Mouse (Mus musculus): ENCODE measurements at regions not wholly inside any gene's neighbourhood (a gene's known extent, or its start where the extent isn't known, plus 50 kb on each side); places are given as distances from the start of the nearest gene placed in this dataset.
A peak's percentile ranks its signal among the peaks of the same experiment; 100 is the strongest.

DNA sequence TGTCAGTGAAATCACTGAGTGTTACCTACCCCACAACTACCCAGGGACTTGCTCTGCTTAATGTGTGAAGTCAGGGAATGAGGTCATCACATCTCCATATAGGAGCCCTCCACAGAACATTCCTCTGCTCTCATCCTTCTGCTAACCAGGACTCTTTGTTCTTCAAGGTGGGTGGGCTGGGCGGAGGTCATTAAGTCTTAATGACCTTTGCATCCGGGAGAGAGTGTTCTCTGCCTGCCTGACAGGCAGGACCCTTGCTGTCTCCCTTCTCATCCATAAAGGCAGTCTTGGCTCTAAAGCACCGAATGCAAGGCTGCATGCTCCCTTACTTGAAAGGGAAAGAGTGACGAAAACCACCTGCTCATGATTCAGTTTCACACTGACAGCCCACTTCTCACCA lies 1051.4 kb downstream of the Slc22a22 start:
- no peak for ATAC-seq (ENCODE audit: insufficient number of reproducible peaks, insufficient read depth, low FRiP score, low TSS enrichment, low read depth)
- H3K9ac ChIP-seq (replicated peaks): no peak overlapping the region
- no peak overlapping the region for H3K27ac ChIP-seq
- WGBS: 3% methylated on average over 4 of the region's 4 CpGs
- H3K4me3 ChIP-seq (replicated peaks): no peak overlapping the region
- H3K4me2 ChIP-seq: no peak overlapping the region
- H3K9me3 ChIP-seq: no peaks in the 10 kb centered on the region
- no peaks in the 10 kb centered on the region for H3K27me3 ChIP-seq
- H3K36me3 ChIP-seq: no peaks in the 10 kb centered on the region
- peaks cover 9% of the 10 kb centered on the region for H3K4me1 ChIP-seq (replicated peaks)

DNA sequence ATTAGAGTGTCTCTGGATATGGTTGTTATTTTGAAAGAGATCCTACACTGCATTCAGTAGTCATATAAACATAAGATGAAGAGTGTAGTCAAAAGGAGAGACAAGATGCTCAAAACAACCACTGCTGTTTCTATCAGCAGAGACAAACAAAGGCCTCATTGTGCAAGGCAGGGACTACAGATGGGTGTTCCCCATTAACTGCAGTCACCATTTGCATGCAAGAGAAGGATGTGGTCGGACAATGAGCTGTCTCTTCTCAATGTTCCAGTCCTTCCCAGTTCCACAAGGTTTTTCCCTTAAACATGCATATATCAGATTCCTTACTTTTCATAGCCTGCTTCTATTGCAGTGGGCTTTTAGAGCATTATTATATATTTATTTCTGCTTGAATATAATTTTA lies 1056.7 kb downstream of the Slc22a22 start:
- Histone ChIP-seq H3K36me3 (no peaks in the 10 kb centered on the region), H3K9ac (replicated peaks) (no peak overlapping the region), H3K27me3 (no peaks in the 10 kb centered on the region), H3K4me1 (replicated peaks) (no peaks in the 10 kb centered on the region), H3K27ac (no peak overlapping the region), H3K9me3 (no peaks in the 10 kb centered on the region), H3K4me2 (no peak overlapping the region), H3K4me3 (replicated peaks) (no peak overlapping the region)
- ATAC-seq (ENCODE audit: insufficient number of reproducible peaks, insufficient read depth, low FRiP score, low TSS enrichment, low read depth): no peak
- WGBS: 92% methylated on average over 1 of the region's 1 CpGs

DNA sequence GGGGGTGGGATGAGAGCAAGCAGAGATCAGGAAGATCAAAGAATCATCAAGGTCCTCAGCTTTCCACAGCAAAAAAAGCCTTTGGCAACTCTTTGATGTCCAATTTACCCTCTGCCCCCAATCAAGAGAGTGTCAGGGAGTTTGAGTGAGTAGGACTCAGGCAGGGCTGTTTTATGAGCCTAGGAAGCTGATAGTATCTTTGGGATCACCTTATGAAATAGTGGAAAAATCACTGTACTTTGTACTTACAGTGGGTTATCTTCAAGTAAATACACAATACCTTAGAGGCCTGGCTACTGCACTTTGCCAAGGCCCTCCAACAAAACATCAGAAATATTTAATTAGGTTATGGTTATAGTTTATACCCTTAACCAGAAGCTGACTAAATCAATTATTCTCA lies 1085.4 kb downstream of the Slc22a22 start:
- no peaks in the 10 kb centered on the region for H3K36me3 ChIP-seq
- no peaks in the 10 kb centered on the region for H3K27me3 ChIP-seq
- H3K4me3 ChIP-seq (replicated peaks): no peak overlapping the region
- no peaks in the 10 kb centered on the region for H3K9me3 ChIP-seq
- no peak for ATAC-seq (ENCODE audit: insufficient number of reproducible peaks, insufficient read depth, low FRiP score, low TSS enrichment, low read depth)
- H3K9ac ChIP-seq (replicated peaks): no peak overlapping the region
- H3K27ac ChIP-seq: no peak overlapping the region
- no peak overlapping the region for H3K4me2 ChIP-seq
- H3K4me1 ChIP-seq (replicated peaks): no peaks in the 10 kb centered on the region

DNA sequence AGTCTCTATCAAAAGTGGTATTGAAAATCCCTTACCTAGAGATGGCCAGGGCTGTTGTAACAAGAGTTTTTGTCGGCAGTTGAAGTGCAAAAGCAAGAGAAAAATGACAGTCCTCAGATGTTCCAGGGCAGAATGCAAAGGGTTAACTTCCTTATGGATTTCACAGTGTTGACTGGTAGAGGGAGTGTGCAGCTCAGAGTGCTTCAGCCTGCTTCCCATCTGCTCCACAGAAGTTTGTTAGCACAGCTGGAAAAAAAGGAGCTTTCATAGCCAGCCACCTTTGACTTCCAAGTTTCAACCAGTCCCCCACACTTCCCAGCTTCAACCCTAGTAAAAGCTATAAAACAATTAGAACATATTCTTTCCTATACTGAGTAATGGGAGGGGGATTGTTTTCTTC lies 1098.9 kb downstream of the Slc22a22 start:
- ATAC-seq (ENCODE audit: insufficient number of reproducible peaks, insufficient read depth, low FRiP score, low TSS enrichment, low read depth): peak; percentile 75; the same call in 1 of the 2 replicates
- no peaks in the 10 kb centered on the region for H3K9me3 ChIP-seq
- no peaks in the 10 kb centered on the region for H3K36me3 ChIP-seq
- H3K4me2 ChIP-seq: no peak overlapping the region
- H3K27ac ChIP-seq: 0 out of 2 replicates have a peak overlapping the region, but pooled peaks have one; percentile 41
- H3K27me3 ChIP-seq: no peaks in the 10 kb centered on the region
- H3K4me3 ChIP-seq (replicated peaks): no peak overlapping the region
- peaks cover 7% of the 10 kb centered on the region; the same call in 1 of the 2 replicates for H3K4me1 ChIP-seq (replicated peaks)
- no peak overlapping the region for H3K9ac ChIP-seq (replicated peaks)
- WGBS: 24% methylated on average over 1 of the region's 1 CpGs

DNA sequence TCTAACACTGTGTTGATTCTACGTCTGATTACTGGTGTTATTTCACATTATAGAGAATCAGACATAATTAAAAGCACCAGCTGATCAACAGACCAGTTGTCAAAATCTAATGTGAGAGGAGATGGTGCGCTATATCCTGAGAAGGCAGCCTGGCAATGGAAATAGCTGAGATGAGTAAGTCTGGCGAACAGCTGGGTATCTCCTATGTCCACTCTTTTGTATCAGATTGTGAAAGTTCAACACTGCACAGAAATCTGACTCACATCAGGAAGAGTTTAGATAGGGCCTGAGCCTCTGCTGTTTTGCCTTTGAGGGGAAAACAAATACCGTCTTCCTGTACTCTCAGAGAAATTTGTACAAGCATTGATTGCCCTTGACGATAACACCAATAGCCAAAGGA lies 1126.5 kb downstream of the Slc22a22 start:
- no peaks in the 10 kb centered on the region for H3K9me3 ChIP-seq
- 84% methylated on average over 5 of the region's 5 CpGs for WGBS
- H3K36me3 ChIP-seq: no peaks in the 10 kb centered on the region

DNA sequence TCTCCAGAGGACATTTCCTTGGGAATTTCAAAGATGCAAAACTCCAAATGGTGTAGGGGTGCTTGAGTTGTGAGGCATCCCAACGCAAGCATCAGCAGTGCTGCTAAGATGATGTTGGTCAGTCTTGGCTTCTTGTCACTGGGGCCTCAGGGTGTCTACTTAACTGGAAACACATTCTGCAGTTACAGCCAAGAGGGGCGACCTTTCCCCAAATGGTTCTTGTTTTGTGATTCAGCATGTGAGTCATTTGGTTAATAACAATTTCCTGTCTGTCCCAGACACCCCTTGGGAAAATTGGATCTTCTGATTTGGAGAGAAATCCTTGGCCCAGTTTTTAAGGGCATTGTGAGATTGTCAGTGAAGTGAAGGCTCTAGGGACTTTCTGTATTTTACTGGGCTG lies 1131.3 kb downstream of the Slc22a22 start:
- H3K9me3 ChIP-seq: no peaks in the 10 kb centered on the region
- ATAC-seq (ENCODE audit: insufficient number of reproducible peaks, insufficient read depth, low FRiP score, low TSS enrichment, low read depth): no peak
- no peaks in the 10 kb centered on the region for H3K36me3 ChIP-seq
- H3K27ac ChIP-seq: no peak overlapping the region
- H3K4me1 ChIP-seq (replicated peaks): peaks cover 5% of the 10 kb centered on the region
- H3K4me3 ChIP-seq (replicated peaks): no peak overlapping the region
- H3K4me2 ChIP-seq: no peak overlapping the region
- H3K9ac ChIP-seq (replicated peaks): no peak overlapping the region
- H3K27me3 ChIP-seq: no peaks in the 10 kb centered on the region
- 31% methylated on average over 2 of the region's 2 CpGs for WGBS

More for the DNA sequence above, 1126.5 kb downstream of the Slc22a22 start:
- no peak overlapping the region for H3K27ac ChIP-seq
- ATAC-seq (ENCODE audit: insufficient number of reproducible peaks, insufficient read depth, low FRiP score, low TSS enrichment, low read depth): no peak
- no peak overlapping the region for H3K4me2 ChIP-seq
- no peaks in the 10 kb centered on the region for H3K27me3 ChIP-seq
- H3K9ac ChIP-seq (replicated peaks): no peak overlapping the region
- no peak overlapping the region for H3K4me3 ChIP-seq (replicated peaks)
- H3K4me1 ChIP-seq (replicated peaks): no peaks in the 10 kb centered on the region

DNA sequence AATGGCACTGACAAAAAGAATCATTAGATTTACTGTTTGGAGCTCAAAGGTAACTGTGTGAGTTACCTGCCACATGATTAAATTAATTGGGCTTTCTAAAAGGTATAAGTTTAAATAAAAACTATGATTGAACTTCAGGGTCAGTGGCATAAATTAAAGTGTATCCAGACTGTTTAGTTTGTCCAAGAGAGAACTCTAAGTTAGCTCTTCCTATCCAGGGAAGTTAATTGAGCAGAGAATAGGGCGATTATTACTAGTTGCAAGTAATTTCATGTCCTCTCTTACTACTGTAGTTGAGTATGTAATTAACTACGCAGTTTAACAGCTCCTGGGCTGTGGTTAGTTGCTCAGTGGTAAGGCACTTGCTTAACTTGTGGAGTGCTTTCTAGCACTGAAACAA lies 1132.5 kb downstream of the Slc22a22 start:
- H3K4me2 ChIP-seq: no peak overlapping the region
- H3K9me3 ChIP-seq: no peaks in the 10 kb centered on the region
- ATAC-seq (ENCODE audit: insufficient number of reproducible peaks, insufficient read depth, low FRiP score, low TSS enrichment, low read depth): no peak
- no peak overlapping the region for H3K4me3 ChIP-seq (replicated peaks)
- peaks cover 5% of the 10 kb centered on the region for H3K4me1 ChIP-seq (replicated peaks)
- H3K27me3 ChIP-seq: no peaks in the 10 kb centered on the region
- no peak overlapping the region for H3K9ac ChIP-seq (replicated peaks)
- H3K36me3 ChIP-seq: no peaks in the 10 kb centered on the region
- WGBS: 50% methylated on average over 2 of the region's 2 CpGs
- H3K27ac ChIP-seq: no peak overlapping the region

DNA sequence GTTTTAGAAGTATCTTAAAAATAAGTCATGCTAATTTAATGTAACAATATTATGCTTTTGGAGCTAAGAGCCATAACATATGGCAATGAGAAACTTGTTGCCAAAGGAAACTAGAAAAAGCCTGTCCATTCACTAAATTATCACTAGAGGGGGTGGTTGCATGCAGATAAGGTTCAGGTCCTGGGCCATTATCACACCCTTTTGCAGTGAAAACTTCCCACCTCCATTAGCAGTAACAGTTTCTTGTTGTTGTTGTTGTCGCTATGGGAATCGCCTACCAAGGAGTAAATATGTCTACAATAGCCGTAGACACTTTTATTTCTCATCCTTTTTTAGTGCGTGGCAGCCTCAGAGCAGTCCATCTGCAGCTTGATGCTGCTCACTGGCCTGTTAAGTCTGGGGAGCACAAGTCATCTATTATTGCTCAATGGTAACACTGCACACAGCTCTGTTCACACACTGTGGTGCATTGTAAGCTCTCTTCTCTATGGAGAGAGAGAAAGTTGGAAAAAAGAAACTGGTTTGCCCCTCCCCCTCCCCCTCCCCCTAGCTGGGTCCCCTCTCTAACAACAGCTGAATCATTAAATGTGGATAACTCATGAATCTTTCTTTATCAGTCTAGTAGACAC lies 1133.0 kb downstream of the Slc22a22 start:
- Histone ChIP-seq H3K36me3 (no peaks in the 10 kb centered on the region), H3K9ac (replicated peaks) (no peak overlapping the region), H3K27me3 (no peaks in the 10 kb centered on the region), H3K4me2 (no peak overlapping the region), H3K4me3 (replicated peaks) (no peak overlapping the region), H3K4me1 (replicated peaks) (peaks cover 5% of the 10 kb centered on the region), H3K27ac (0 out of 2 replicates have a peak overlapping the region, but pooled peaks have one; percentile 7), H3K9me3 (no peaks in the 10 kb centered on the region)
- 41% methylated on average over 4 of the region's 4 CpGs for WGBS
- no peak for ATAC-seq (ENCODE audit: insufficient number of reproducible peaks, insufficient read depth, low FRiP score, low TSS enrichment, low read depth)

DNA sequence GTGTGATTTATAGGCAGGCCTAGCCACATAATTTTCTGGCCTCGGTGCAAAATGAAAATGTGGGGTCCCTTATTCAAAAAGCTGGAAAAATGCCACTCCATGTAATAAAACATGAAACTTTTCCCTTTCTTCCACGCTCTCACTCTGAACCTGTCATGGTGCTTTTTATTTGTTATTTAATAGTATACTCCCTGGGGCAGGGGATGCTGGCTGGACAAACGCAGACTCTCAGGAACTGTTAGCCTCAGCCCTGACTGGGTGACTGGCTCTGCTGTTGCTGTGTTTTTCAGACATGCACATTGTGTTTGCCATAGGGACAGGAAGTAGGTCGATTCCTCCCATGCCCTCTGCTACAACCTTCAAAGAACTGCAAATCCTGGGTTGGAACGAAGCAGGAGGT lies 1139.5 kb downstream of the Slc22a22 start:
- Histone ChIP-seq H3K4me2 (no peak overlapping the region; the same call in 1 of the 2 replicates), H3K27me3 (no peaks in the 10 kb centered on the region), H3K9ac (replicated peaks) (no peak overlapping the region), H3K27ac (peak overlapping the region; percentile 80), H3K9me3 (no peaks in the 10 kb centered on the region), H3K36me3 (no peaks in the 10 kb centered on the region), H3K4me1 (replicated peaks) (peaks cover 28% of the 10 kb centered on the region), H3K4me3 (replicated peaks) (no peak overlapping the region)
- peak; percentile 81; the same call in 1 of the 2 replicates for ATAC-seq (ENCODE audit: insufficient number of reproducible peaks, insufficient read depth, low FRiP score, low TSS enrichment, low read depth)
- WGBS: 4% methylated on average over 5 of the region's 5 CpGs

DNA sequence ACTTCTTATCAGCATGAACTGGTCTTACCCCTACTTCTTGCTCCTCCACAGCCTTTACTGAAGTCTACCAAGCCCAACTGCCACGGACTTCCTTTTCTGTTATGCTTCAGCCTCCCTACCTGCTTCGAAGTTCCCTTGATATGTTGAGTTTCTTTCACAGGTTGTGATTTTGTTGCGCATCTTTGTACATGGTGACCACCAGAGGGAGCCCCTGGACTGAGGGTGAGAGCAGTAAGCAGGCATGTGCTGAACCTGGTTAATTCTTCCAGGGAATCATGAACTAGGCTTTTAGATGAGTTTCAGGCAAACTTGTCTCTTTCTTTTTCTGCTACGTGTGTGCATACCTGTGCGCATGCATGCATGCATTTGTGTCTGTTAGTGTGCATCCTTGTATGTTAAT lies 1141.0 kb downstream of the Slc22a22 start:
- H3K4me1 ChIP-seq (replicated peaks): peaks cover 28% of the 10 kb centered on the region
- H3K9me3 ChIP-seq: no peaks in the 10 kb centered on the region
- no peak overlapping the region for H3K9ac ChIP-seq (replicated peaks)
- H3K27me3 ChIP-seq: no peaks in the 10 kb centered on the region
- no peaks in the 10 kb centered on the region for H3K36me3 ChIP-seq
- no peak for ATAC-seq (ENCODE audit: insufficient number of reproducible peaks, insufficient read depth, low FRiP score, low TSS enrichment, low read depth)
- H3K4me3 ChIP-seq (replicated peaks): no peak overlapping the region
- WGBS: 45% methylated on average over 5 of the region's 5 CpGs
- no peak overlapping the region for H3K4me2 ChIP-seq
- H3K27ac ChIP-seq: no peak overlapping the region

DNA sequence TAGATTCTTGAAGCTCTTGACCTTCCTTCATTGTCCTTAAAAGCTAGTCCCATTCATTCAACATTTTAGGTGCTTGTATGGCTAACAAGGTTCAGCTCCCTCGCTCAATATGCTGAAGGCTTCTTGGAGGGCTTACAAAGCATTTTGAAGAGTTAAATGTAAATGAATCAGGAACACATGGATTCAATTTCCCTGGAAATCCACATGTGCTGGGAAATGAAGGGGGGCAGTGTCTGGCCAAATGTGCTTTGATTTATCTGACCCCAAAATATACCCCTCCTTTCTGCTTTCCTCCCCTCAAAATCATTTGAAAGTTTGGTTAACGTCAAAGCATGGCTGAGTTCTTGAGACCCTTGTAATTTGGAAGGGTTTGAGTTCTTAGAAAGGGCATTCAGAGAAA lies 1142.4 kb downstream of the Slc22a22 start:
- peaks cover 28% of the 10 kb centered on the region for H3K4me1 ChIP-seq (replicated peaks)
- ATAC-seq (ENCODE audit: insufficient number of reproducible peaks, insufficient read depth, low FRiP score, low TSS enrichment, low read depth): no peak
- H3K36me3 ChIP-seq: no peaks in the 10 kb centered on the region
- H3K4me2 ChIP-seq: no peak overlapping the region
- H3K4me3 ChIP-seq (replicated peaks): no peak overlapping the region
- H3K27ac ChIP-seq: peak overlapping the region; percentile 56; the same call in 1 of the 2 replicates
- H3K9ac ChIP-seq (replicated peaks): no peak overlapping the region
- H3K9me3 ChIP-seq: no peaks in the 10 kb centered on the region
- WGBS: 17% methylated on average over 2 of the region's 2 CpGs
- no peaks in the 10 kb centered on the region for H3K27me3 ChIP-seq

DNA sequence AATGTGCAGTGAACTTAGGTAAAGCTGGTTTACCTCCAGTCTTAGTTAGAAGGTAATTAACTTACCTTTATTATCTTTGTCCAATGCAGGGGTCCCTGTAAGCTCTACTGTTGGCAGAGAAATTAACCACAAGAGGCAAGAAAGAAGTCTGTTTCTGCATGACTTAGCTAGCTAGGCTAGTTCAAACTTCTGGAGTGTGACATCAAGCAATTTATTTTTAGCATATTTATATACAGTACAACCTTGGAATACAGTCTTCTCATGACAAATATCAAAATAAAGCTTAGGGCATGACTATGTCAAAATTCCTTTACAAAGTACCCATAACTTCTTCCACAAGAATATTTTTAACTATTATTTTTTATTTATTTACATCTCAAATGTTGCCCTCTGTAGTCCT lies 1156.9 kb downstream of the Slc22a22 start:
- Histone ChIP-seq H3K36me3 (no peaks in the 10 kb centered on the region), H3K4me2 (no peak overlapping the region), H3K4me3 (replicated peaks) (no peak overlapping the region), H3K4me1 (replicated peaks) (no peaks in the 10 kb centered on the region), H3K27me3 (no peaks in the 10 kb centered on the region), H3K27ac (no peak overlapping the region), H3K9me3 (no peaks in the 10 kb centered on the region), H3K9ac (replicated peaks) (no peak overlapping the region)
- no peak for ATAC-seq (ENCODE audit: insufficient number of reproducible peaks, insufficient read depth, low FRiP score, low TSS enrichment, low read depth)

All from limb, embryonic 12.5 days (tissue).